Mouse (Mus musculus) adrenal gland, adult 2 months (tissue): ENCODE measurements at regions not wholly inside any gene's neighbourhood (a gene's known extent, or its start where the extent isn't known, plus 50 kb on each side); places are given as distances from the start of the nearest gene placed in this dataset.

Experiments
- DNase-seq: peaks from one replicate; pipeline ENCODE4 v3.0.0; 2021

DNA sequence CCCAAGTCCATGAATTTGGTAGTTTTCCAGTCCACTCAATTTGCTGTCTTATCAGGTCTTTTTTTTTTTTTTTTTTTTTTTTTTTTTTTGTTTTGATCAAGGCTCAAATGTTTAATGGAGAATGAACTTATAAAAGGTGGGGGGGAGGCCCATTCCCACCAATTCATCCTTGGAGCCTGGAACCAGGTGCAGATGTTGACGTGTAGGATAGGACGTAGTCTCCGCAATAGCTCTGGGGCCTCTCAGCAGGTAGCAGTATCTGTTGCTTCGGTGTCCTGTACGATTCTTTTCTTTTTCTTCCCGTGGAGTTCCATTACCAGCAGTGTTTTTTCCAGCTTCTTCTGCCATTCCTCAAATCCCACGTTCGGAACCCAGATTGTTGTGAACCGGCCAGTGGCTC, 1296.3 kb upstream of the Ppp6c start:
- DNase-seq = no peak

DNA sequence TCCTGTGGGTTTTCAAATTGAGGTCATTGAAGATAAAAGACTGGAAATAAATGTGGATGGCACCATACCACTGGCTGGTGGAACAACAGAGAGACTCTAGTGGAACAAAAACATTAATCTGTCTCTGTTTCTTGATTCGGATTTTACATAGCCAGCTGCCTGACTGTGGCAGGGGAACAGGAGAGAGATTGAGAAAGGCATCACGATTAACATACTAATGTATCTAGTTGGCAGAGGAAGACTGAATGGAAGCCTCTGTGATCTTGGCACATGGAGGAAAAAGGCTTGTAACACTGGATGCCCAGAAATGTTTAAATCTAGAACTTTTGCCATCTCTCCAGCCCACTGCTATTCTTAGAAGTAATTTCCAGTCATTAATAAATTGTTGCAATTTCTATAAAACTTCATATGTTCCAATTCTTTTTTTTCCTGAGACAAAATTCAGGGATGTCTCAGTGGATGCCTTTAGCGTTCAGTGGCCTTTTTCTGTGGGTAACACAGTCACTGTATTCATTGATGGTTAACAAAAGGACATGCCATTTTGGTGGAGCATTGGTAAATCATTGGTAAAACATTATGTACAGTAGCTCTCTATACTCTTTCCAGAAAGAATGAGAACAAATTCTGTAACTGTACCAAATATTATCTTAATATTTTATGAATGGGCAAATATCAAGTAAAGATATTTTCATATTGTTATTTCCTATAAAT, 1284.5 kb upstream of the Ppp6c start:
- no peak for DNase-seq

DNA sequence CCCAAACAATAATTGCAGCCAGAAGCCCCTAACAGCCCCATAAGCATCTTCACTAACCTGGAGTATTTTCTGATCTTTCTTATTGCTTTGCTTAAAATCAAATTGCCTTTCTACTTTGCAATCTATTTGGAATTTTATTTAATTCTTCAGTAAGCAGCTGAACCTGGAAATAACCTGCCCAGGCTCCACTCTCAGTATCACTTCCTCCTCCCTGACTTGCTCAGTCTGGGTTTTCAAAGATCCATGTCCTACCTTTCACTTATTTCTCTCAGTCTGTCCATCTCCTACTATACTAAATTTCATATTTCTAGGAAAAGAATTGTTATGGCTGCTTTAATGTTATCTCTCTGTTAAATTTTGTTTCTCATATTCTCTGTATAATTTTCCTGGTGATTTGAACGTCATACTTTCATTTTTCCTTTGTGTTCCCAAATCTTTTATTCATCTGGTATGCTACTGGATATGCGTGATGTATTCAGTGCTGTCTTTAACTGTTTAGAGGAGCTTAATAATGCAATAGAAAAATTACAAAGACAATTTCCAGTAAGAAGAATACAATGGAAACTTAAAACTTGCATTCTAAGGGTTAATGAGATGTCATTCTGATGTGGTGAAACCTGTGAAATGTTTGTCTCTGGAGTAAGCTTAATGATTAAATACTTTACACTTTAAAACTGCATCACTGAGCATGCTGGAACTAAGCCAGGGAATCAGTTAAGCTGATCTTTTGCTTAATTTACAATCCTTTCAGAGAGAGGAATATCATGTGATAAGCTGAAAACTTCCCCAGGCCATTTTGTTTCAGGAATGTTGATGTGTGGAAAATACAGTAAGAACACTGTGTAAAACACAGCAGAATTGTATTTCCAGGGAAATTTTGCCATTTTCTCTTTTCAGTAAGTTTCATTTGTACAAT, 1252.8 kb upstream of the Ppp6c start:
- DNase-seq = no peak

DNA sequence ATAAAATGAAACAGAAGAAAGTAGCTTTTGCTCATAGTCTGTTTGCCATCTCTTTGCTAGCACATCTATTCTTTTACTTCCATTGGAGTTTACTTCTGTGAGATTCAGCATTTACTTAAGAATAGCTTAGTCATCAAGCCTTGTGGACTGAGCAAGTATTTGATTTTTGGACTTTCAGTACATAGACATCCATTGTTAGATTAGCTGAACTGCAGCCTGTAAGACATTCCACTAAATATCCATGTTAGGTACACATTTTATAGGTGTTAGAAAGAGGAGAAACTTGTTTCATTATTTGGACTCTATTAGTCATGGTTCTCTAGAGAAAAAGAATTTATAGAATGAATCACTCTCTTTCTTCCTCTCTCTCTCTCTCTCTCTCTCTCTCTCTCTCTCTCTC, 1251.2 kb upstream of the Ppp6c start:
- DNase-seq = no peak

DNA sequence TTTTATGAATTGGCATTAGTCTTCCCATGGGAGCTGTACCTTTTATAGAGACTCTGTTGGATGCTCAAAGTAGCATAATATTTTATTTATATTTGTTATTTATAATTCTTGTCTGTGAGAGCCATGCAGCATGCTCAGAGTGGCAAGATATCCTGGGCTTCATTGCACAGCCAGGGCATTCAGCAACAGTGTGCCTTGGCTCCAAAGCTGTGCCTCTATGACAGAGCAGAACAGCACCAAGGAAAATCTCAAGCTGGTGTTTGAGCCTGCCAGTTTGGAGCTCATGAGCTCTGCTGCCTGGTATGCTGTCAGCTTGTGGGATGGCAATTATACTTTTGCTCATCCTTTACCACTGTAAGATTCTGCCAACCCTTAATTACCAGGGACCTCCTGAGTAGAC, 1230.1 kb upstream of the Ppp6c start:
- no peak for DNase-seq

DNA sequence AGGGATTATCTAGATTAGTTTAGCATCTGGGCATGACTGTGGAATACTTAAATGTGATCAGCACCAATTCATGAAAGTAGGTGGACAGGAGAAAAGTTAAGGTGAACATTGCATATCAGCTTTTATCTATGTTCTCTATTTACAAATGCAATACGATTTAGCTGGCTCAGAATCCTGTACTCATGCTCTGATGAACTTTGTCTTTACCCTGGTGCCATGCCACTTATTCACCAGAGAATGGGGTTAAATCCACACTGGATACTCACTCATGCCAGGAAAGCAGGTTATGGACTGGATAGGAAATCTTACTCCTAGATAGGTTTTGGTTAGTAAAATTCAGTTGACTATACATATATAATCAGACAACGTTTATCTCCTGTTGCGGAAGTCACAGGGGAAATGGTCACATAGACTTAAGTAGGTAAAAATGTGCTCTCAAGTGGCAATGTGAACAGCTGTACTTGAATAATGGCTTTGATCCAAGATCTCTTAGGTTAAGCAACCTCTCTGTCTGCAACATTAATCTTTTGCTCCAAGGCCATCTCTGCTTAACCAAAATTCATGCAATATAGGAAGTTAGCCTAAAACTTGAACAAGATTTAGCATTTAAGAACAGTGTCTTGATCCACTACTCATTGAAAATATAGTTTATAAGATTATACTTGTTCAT, 1206.7 kb upstream of the Ppp6c start:
- DNase-seq = peak; percentile 2

DNA sequence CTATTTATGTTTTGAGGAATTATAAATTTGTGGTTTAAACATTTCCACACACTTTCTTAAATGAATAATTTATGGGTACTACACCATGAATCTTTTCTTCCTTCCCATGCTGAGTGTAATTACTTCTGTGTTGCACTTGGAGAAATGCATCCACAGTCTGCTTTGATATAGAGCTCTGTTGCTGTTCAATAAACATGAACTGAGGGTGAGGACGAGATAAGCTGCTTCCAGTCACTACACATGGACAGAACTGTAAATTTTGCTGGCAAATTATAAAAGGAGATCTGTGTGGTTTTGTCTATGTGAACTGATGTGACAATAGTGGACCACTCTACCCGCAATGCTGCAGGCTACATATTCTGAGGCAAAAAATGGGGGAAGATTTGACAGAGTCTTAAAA, 1205.1 kb upstream of the Ppp6c start:
- DNase-seq = no peak

DNA sequence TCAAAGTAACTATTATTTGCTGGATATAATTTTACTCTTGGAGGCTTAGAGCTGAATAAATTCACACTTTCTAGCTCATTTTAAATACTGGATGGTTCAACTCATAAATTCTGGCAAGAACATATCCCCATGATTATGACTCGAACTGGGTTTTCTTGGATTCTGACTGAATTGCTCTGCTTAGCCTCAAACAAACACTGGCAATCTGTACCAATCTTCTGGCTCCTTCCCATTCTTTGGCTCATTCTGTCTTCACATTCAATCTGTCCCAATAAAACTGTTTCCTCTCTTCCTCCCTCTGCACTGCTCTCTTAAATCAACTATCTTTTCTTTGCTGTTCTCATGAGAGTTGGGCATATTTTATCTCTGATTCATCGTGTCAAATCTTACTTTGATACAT, 1176.2 kb upstream of the Ppp6c start:
- DNase-seq = no peak
